Mouse (Mus musculus): ENCODE measurements at regions not wholly inside any gene's neighbourhood (a gene's known extent, or its start where the extent isn't known, plus 50 kb on each side); places are given as distances from the start of the nearest gene placed in this dataset.

DNA sequence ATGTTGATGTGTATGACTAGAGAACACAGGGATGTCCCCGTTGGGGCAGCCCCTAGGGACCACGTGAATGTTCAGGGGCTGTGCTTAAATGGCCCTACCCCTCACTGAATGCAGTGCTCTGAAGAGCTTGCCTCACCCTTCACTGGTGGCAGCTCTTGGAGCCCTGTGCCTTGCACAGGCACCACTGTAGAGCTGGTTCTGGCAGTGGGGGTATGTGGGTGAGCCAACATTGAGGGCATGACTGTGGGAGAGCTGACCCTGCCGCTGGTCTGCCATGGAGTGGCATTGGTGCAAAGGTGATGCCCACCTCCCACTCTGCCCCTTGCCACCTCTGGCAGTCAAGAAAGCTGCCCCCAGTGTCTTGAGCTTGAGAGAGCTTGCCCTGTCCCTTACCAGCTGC, 69.6 kb upstream of the Tdrd3 start:
- DNase-seq = no peak

DNA sequence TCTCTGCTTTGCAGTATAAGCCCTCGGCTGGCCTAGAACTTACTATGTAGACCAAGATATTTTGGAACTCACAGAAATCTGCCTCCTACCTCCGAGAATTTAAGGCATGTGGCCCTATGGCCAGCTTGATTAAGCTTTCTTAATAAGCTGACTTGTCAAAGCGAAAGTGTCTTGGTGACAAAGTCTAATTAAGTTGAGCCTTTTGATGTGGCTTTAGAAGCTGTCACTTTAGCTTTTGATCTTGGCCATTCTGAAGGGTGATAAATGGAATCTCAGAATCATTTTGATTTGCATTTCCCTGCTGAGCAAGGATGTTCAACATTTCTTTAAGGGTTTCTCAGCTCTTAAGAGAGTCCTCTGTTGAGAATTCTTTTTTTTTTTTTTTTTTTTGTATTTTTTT, 67.6 kb upstream of the Tdrd3 start:
- DNase-seq = no peak

DNA sequence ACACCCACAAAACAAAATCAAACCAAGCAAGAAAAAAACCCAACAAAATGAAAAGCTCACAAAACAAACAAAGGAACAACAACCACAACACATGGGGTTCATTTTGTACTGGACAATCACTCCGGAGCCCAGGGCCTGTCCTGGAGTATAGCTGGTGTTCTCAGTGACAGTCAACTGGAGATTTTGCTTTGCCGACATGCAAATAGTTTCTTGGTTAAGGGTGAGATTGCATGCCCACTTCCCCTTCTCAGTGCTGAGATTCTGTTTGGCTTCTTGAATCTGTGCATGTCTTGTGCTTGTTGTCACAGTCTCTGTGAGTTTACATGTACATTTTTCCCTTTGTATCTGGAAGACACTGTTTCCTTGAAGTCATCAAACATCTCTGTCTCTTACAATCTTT, 50.6 kb upstream of the Tdrd3 start:
- DNase-seq = no peak
